Mouse (Mus musculus): ENCODE measurements at regions not wholly inside any gene's neighbourhood (a gene's known extent, or its start where the extent isn't known, plus 50 kb on each side); places are given as distances from the start of the nearest gene placed in this dataset.

- ATAC-seq (ENCODE audit: insufficient number of reproducible peaks, insufficient read depth, low FRiP score, low TSS enrichment, low read depth): no peak
Measured at GRCm38 (mm10) chr2:30686359-30686758, 91.5 kb downstream of the Cstad start.

DNA sequence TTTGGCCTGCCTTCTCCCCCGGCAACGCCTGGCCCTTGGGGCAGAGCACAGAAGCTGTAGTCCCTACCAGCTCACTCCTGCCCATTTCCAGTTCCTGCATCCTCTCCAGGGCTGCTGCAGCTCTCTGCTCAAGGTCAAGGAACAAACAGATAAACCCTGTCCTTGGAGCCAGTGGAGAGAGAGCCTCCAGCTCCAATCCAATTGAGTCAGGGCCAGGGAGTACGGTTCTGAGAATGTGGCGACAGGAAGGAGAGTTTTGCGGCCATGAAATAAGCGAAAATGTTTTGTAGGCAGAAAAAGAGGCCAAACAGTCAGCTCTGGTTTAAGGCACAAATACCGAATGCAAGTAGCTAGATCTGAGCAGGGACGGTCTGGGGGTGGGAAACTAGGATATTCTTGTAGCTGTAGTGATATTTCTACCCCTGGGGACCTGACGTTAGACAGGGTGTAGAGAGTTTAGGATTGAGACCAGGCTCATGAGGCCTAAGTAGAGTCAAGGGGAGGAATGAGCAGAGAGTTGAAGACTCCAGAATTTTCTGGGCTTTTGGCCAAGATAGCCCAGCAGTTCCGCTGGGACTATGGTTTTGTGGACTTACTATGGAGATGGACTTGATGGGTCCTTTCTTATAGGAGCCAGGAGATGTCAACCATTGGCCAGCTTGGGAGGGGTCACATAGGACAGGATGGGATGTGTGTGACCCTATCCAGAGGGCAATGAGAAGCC lies 90.5 kb downstream of the Cstad start:
- Histone ChIP-seq H3K4me1 (replicated peaks) (peaks cover 51% of the 10 kb centered on the region), H3K9ac (replicated peaks) (peak overlapping the region; percentile 14; the same call in 1 of the 2 replicates)

More at GRCm38 (mm10) chr2:30686359-30686758, 91.5 kb downstream of the Cstad start:
- no peaks in the 10 kb centered on the region for H3K9me3 ChIP-seq
- no peak overlapping the region for H3K4me3 ChIP-seq (replicated peaks)
- peak overlapping the region; percentile 86; the same call in 1 of the 2 replicates for H3K27ac ChIP-seq
- H3K9ac ChIP-seq (replicated peaks): no peak overlapping the region
- no peaks in the 10 kb centered on the region for H3K36me3 ChIP-seq
- WGBS: 78% methylated on average over 6 of the region's 6 CpGs
- no peak overlapping the region for H3K4me2 ChIP-seq
- peaks cover 49% of the 10 kb centered on the region for H3K4me1 ChIP-seq (replicated peaks)
- H3K27me3 ChIP-seq: no peaks in the 10 kb centered on the region

DNA sequence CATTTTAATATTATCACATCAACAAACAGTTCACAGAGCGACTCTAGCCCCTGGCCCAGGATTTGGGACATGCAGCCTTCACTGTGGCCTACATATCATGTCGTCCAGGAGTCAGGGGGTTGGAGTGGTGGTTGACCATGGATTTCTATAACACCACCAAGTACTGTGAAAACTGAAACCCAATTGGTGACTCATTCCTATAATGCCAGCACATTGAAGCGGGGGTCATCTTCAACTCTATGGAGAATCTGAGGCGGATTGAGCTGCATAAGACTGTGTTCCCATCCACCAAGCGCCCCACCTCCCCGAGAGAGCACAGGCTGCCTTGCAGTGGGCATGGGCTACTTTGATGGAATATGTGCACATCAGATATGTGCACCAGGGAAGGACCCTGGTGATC lies 89.6 kb downstream of the Cstad start:
- Histone ChIP-seq H3K4me3 (replicated peaks) (no peak overlapping the region), H3K9me3 (peaks cover 14% of the 10 kb centered on the region; the same call in 1 of the 2 replicates), H3K4me2 (no peak overlapping the region), H3K4me1 (replicated peaks) (peaks cover 44% of the 10 kb centered on the region), H3K27ac (peak overlapping the region; percentile 78), H3K9ac (replicated peaks) (no peak overlapping the region), H3K36me3 (no peaks in the 10 kb centered on the region), H3K27me3 (no peaks in the 10 kb centered on the region)
- 87% methylated on average over 6 of the region's 6 CpGs for WGBS
- no peak for ATAC-seq (ENCODE audit: insufficient number of reproducible peaks, insufficient read depth, low FRiP score, low TSS enrichment, low read depth)

More for the DNA sequence above, 90.5 kb downstream of the Cstad start:
- 75% methylated on average over 10 of the region's 10 CpGs for WGBS
- Histone ChIP-seq H3K36me3 (no peaks in the 10 kb centered on the region), H3K9me3 (0 out of 2 replicates have a peak, but pooled peaks cover 6% of the 10 kb centered on the region), H3K27ac (peak overlapping the region; percentile 78), H3K4me2 (no peak overlapping the region), H3K4me3 (replicated peaks) (no peak overlapping the region), H3K27me3 (no peaks in the 10 kb centered on the region)
- no peak for ATAC-seq (ENCODE audit: insufficient number of reproducible peaks, insufficient read depth, low FRiP score, low TSS enrichment, low read depth)

DNA sequence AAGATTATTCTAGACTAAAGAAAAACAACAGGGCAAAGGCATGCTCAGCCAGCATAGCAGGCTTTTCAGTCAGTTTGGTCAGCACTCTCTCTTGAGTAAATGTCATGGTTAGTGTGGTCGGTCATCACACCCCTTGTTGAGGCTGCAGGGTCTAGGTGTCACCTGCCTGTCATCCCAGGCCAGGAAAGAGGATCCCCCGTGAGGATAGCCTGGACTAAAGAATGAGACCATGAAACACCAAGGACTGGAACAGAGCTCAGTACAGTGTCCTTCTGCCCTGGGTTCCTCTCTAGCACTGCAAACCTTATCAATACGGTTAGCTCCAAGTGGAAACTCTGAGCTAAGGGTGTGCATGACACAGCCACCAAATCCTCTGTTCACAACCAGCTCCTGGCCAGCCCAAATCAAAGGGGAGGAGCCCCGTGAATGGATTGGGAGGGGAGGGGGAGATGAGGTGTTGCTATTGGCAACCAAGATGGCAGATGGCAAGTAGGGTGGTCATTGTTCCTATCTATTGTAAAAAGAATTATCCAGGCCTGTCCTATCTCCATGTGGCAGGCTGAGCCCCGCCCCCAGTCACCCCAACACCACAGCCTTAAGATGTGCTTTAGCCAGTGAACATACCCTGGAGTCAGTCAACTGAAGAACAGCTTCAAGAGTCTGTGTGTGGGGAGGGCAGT lies 87.4 kb downstream of the Cstad start:
- Histone ChIP-seq H3K9ac (replicated peaks) (no peak overlapping the region), H3K9me3 (peaks cover 17% of the 10 kb centered on the region; the same call in 1 of the 2 replicates), H3K4me2 (no peak overlapping the region), H3K27me3 (no peaks in the 10 kb centered on the region; the same call in 1 of the 2 replicates), H3K36me3 (no peaks in the 10 kb centered on the region), H3K4me1 (replicated peaks) (peaks cover 43% of the 10 kb centered on the region), H3K4me3 (replicated peaks) (no peak overlapping the region), H3K27ac (no peak overlapping the region)
- ATAC-seq (ENCODE audit: insufficient number of reproducible peaks, insufficient read depth, low FRiP score, low TSS enrichment, low read depth): no peak
- WGBS: 64% methylated on average over 5 of the region's 5 CpGs

DNA sequence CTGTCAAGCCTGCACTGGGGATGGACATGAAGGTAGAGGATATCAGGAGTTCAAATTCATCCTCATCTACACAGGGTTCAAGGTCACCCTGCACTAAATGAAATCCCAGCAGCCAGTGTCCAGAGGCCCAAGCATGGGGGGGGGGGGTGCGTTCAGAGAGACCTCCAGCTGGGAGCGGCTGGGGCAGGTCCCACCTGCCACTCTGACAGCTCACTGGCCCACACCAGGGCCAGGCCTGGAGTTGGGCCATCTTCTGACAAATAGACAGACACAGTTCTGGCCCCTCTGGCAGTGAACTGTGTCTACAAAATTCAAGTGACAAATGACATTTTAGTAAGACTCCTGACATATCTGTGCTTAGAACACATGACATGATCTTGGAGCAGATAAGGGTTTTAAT lies 86.8 kb downstream of the Cstad start:
- Histone ChIP-seq H3K4me3 (replicated peaks) (no peak overlapping the region), H3K4me1 (replicated peaks) (peaks cover 43% of the 10 kb centered on the region)
- WGBS: 71% methylated on average over 2 of the region's 2 CpGs

DNA sequence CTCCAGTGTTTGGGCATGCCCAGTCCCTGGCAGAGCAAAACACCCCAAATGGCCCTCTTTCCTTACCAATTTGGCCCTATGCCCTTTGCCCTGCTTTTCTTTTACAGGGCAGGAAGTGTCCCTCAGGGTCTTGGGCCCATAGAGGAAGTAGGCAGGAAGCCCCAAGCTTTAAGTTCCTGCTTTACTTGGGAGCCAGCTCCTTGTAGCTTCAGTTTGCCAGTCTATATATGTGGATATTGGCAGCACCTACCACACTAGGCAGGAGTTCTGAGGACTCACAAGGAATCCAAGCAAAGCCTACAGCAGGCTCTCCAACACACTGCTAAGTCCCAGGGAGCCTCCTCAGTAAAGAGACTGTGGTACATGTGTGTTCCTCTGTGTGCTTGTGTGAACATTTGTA lies 84.2 kb downstream of the Cstad start:
- Histone ChIP-seq H3K9ac (replicated peaks) (no peak overlapping the region), H3K9me3 (peaks cover 19% of the 10 kb centered on the region; the same call in 1 of the 2 replicates), H3K4me3 (replicated peaks) (no peak overlapping the region), H3K36me3 (no peaks in the 10 kb centered on the region), H3K27me3 (peaks cover 10% of the 10 kb centered on the region; the same call in 1 of the 2 replicates), H3K4me1 (replicated peaks) (peaks cover 29% of the 10 kb centered on the region), H3K4me2 (no peak overlapping the region), H3K27ac (no peak overlapping the region)
- no peak for ATAC-seq (ENCODE audit: insufficient number of reproducible peaks, insufficient read depth, low FRiP score, low TSS enrichment, low read depth)

More for the DNA sequence above, 86.8 kb downstream of the Cstad start:
- H3K4me2 ChIP-seq: no peak overlapping the region
- ATAC-seq (ENCODE audit: insufficient number of reproducible peaks, insufficient read depth, low FRiP score, low TSS enrichment, low read depth): no peak
- peak overlapping the region; percentile 17; the same call in 1 of the 2 replicates for H3K27ac ChIP-seq
- peaks cover 17% of the 10 kb centered on the region; the same call in 1 of the 2 replicates for H3K9me3 ChIP-seq
- no peak overlapping the region for H3K9ac ChIP-seq (replicated peaks)
- H3K27me3 ChIP-seq: peaks cover 2% of the 10 kb centered on the region; the same call in 1 of the 2 replicates
- H3K36me3 ChIP-seq: no peaks in the 10 kb centered on the region

GRCm38 (mm10) chr2:30677498-30677897 lies 82.7 kb downstream of the Cstad start:
- Histone ChIP-seq H3K27ac (peak overlapping the region; percentile 67), H3K9me3 (peaks cover 28% of the 10 kb centered on the region; the same call in 1 of the 2 replicates), H3K9ac (replicated peaks) (peak overlapping the region; percentile 66), H3K36me3 (no peaks in the 10 kb centered on the region), H3K4me2 (peak overlapping the region; percentile 80), H3K4me1 (replicated peaks) (peaks cover 29% of the 10 kb centered on the region), H3K27me3 (peaks cover 10% of the 10 kb centered on the region; the same call in 1 of the 2 replicates), H3K4me3 (replicated peaks) (peak overlapping the region; percentile 40)
- no peak for ATAC-seq (ENCODE audit: insufficient number of reproducible peaks, insufficient read depth, low FRiP score, low TSS enrichment, low read depth)
- 15% methylated on average over 5 of the region's 5 CpGs for WGBS

- Histone ChIP-seq H3K9me3 (peaks cover 28% of the 10 kb centered on the region; the same call in 1 of the 2 replicates), H3K27ac (peak overlapping the region; percentile 67), H3K4me1 (replicated peaks) (peaks cover 29% of the 10 kb centered on the region), H3K27me3 (peaks cover 10% of the 10 kb centered on the region; the same call in 1 of the 2 replicates), H3K4me3 (replicated peaks) (peak overlapping the region; percentile 40), H3K9ac (replicated peaks) (peak overlapping the region; percentile 66), H3K36me3 (no peaks in the 10 kb centered on the region), H3K4me2 (peak overlapping the region; percentile 80)
- WGBS: under 1% methylated on average over 44 of the region's 44 CpGs
- no peak for ATAC-seq (ENCODE audit: insufficient number of reproducible peaks, insufficient read depth, low FRiP score, low TSS enrichment, low read depth)
Measured at GRCm38 (mm10) chr2:30676833-30677459, 82.1 kb downstream of the Cstad start.

DNA sequence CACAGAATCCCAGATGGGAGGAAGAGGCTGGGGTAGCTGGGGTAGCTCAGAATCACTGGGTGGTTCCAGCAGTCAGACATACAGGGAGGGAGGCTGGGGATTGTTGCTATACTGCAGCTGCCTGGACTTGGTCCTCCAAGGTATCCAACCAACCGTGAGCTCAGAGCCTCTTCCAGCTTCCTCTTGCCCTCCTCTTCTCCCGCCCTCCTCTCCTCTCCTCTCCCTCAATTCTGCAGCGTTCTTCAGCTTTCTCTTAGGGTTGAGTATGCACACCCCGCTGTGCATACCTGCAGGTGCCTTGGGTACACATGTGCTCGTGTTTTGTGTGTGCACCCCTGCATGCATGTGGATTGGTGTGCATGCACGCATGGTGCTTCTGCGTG lies 81.6 kb downstream of the Cstad start:
- WGBS: 8% methylated on average over 7 of the region's 7 CpGs
- H3K36me3 ChIP-seq: no peaks in the 10 kb centered on the region
- peak overlapping the region; percentile 67; the same call in 1 of the 2 replicates for H3K27ac ChIP-seq
- H3K9ac ChIP-seq (replicated peaks): peak overlapping the region; percentile 66
- no peak for ATAC-seq (ENCODE audit: insufficient number of reproducible peaks, insufficient read depth, low FRiP score, low TSS enrichment, low read depth)
- peaks cover 10% of the 10 kb centered on the region; the same call in 1 of the 2 replicates for H3K27me3 ChIP-seq
- H3K4me3 ChIP-seq (replicated peaks): peak overlapping the region; percentile 40
- H3K4me1 ChIP-seq (replicated peaks): peaks cover 29% of the 10 kb centered on the region
- peaks cover 28% of the 10 kb centered on the region; the same call in 1 of the 2 replicates for H3K9me3 ChIP-seq
- peak overlapping the region; percentile 80 for H3K4me2 ChIP-seq

- 66% methylated on average over 2 of the region's 2 CpGs for WGBS
- no peak overlapping the region for H3K4me2 ChIP-seq
- H3K4me1 ChIP-seq (replicated peaks): peaks cover 31% of the 10 kb centered on the region
- H3K36me3 ChIP-seq: no peaks in the 10 kb centered on the region
- 0 out of 2 replicates have a peak overlapping the region, but pooled peaks have one; percentile 66 for H3K9ac ChIP-seq (replicated peaks)
- H3K27me3 ChIP-seq: peaks cover 10% of the 10 kb centered on the region; the same call in 1 of the 2 replicates
- no peak for ATAC-seq (ENCODE audit: insufficient number of reproducible peaks, insufficient read depth, low FRiP score, low TSS enrichment, low read depth)
- no peak overlapping the region for H3K27ac ChIP-seq
- peaks cover 28% of the 10 kb centered on the region; the same call in 1 of the 2 replicates for H3K9me3 ChIP-seq
- H3K4me3 ChIP-seq (replicated peaks): no peak overlapping the region
Measured at GRCm38 (mm10) chr2:30675839-30676238, 81.0 kb downstream of the Cstad start.

Data from limb, embryonic 12.5 days (tissue).